Mouse (Mus musculus) intestine, postnatal 0 days (tissue): ENCODE measurements around the gene Mia. TPM values are rescaled to one million over a fixed set of nuclear protein-coding genes. Genes with fewer than 3 reads are reported as not detected.

Experiments
- ATAC-seq: fragments of 200-750 bp; cut with Nextera tagmentation; 2 replicates; pipeline ENCODE4 v1.8.0; 2017; ENCODE audit warnings: mild to moderate bottlenecking, moderate TSS enrichment, moderate library complexity
- H3K27ac ChIP-seq: fragments of 300-500 bp; sonication (generic); 2 replicates; pipeline ENCODE4 v1.5.1; 2014; ENCODE audit warnings: mild to moderate bottlenecking, low read depth, low read length, moderate library complexity
- H3K27me3 ChIP-seq: fragments of 300-500 bp; sonication (generic); replicated peaks from 2 replicates; pipeline ENCODE4 v1.6.1; 2014; ENCODE audit warnings: low read length, mixed read lengths; ENCODE audit not compliant: control insufficient read depth, insufficient read depth
- H3K36me3 ChIP-seq: fragments of 300-500 bp; sonication (generic); 2 replicates; pipeline ENCODE4 v1.6.1; 2014; ENCODE audit warnings: mild to moderate bottlenecking, moderate library complexity; ENCODE audit not compliant: control insufficient read depth, insufficient read depth
- H3K4me1 ChIP-seq: fragments of 300-500 bp; sonication (generic); replicated peaks from 2 replicates; pipeline ENCODE4 v1.6.1; 2014; ENCODE audit warnings: antibody characterized with exemption, low read length, mixed read lengths; ENCODE audit not compliant: control insufficient read depth, insufficient read depth
- H3K4me2 ChIP-seq: fragments of 300-500 bp; sonication (generic); replicated peaks from 2 replicates; pipeline ENCODE4 v1.6.1; 2014; ENCODE audit warnings: low read depth, mild to moderate bottlenecking, moderate library complexity
- H3K4me3 ChIP-seq: fragments of 300-500 bp; sonication (generic); 2 replicates; pipeline ENCODE4 v1.5.1; 2014; ENCODE audit warnings: low read depth, low read length
- H3K9ac ChIP-seq: fragments of 300-500 bp; sonication (generic); 2 replicates; pipeline ENCODE4 v1.6.1; 2014; ENCODE audit warnings: mild to moderate bottlenecking, low read depth, low read length
- H3K9me3 ChIP-seq: fragments of 300-500 bp; sonication (generic); 2 replicates; pipeline ENCODE4 v1.6.1; 2016; ENCODE audit warnings: mixed run types; ENCODE audit not compliant: control insufficient read depth
- CTCF ChIP-seq: sonication (generic); IDR thresholded peaks from 2 replicates; pipeline ENCODE4 v1.5.1; 2016; ENCODE audit warnings: low read depth, mild to moderate bottlenecking, control low read depth, antibody characterized with exemption, moderate library complexity
- WGBS: fragments of 180-500 bp; shearing (Covaris S2); extraction: QIAGEN DNeasy Blood & Tissue Kit; methylation state at CpG from one replicate; pipeline ENCODE4 v1.1.7; 2014; 5-methylcytosine and 5-hydroxymethylcytosine counted together
- polyA plus RNA-seq: library from polyadenylated mRNA; unstranded; fragments of >200 nt; fragmentation: Nextera tagmentation; extraction: Ambion mirVana; gene quantifications from 2 replicates; pipeline ENCODE4 v1.2.1, GENCODE M21; 2015

Gene Mia
- polyA plus RNA-seq, 1 experiment from 2014 or later: not detected

DNA sequence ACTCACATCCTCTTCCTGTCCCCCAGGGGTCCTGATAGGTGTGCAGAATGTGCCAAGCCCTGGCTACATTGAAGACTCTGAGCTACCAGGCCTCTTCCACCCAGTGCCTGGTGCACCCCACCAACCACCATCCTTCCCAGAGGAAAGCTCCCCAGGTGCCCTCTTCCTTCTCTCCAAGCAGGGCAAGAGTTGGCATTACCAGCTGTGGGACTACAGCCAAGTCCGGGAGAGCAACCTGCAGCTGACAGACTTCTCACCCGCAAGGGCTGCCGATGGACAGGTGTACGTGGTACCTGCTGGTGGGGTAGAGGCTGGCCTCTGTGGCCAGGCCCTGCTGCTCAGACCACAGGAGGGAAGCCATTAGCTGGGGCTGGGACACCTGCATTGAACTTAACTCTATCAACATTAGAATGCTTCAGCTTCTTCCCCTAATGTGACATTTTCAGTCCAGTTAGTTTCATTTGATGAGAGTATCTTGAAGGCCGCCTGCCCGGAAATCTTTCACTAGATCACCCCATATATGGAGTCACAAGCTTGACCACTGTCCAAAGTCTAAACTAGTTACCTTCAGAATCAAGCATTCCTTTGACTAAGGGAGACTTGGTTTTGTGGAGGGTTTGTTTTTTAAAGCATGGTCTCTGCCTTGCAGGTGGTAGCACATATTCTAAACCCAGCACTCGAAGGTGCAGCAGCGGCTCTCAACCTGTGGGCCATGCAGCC is 22.9 kb upstream of the Mia start:
- ATAC-seq: no peak
- Histone ChIP-seq H3K4me2 (no peak overlapping the region), H3K36me3 (peaks cover 31% of the 10 kb centered on the region), H3K4me3 (no peak overlapping the region), H3K4me1 (peaks cover 4% of the 10 kb centered on the region; the same call in 1 of the 2 replicates), H3K9me3 (no peaks in the 10 kb centered on the region), H3K9ac (no peak overlapping the region), H3K27me3 (no peaks in the 10 kb centered on the region), H3K27ac (no peak overlapping the region)
- TF ChIP-seq CTCF: no peak
- 87% methylated on average over 8 of the region's 8 CpGs for WGBS

DNA sequence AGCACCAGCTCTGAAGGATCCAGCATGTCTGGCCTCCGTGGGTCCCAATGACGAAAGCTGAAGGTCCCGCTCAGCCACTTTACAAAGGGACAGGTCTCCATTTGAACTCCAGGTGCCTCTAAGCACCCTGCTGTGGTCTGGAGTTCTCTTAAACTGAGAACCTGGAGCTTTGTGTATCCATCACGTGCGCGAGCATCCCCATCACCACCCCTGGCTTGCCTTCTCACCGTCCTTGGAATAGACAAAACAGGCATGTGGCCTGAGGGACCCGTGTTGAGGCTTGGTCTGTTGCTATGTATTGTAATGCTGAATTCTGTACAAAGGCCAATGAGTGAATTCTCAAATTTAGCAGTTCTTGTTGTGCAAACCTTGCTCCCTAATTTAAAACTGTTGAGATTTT is 17.8 kb upstream of the Mia start:
- no peaks in the 10 kb centered on the region for H3K27me3 ChIP-seq
- H3K27ac ChIP-seq: no peak overlapping the region
- WGBS: 85% methylated on average over 8 of the region's 8 CpGs
- no peak overlapping the region for H3K4me3 ChIP-seq
- peaks cover 4% of the 10 kb centered on the region for H3K36me3 ChIP-seq
- no peak overlapping the region for H3K9ac ChIP-seq
- no peak for ATAC-seq
- no peak overlapping the region for H3K4me2 ChIP-seq
- no peaks in the 10 kb centered on the region for H3K9me3 ChIP-seq
- no peak for TF ChIP-seq CTCF
- peaks cover 9% of the 10 kb centered on the region; the same call in 1 of the 2 replicates for H3K4me1 ChIP-seq

DNA sequence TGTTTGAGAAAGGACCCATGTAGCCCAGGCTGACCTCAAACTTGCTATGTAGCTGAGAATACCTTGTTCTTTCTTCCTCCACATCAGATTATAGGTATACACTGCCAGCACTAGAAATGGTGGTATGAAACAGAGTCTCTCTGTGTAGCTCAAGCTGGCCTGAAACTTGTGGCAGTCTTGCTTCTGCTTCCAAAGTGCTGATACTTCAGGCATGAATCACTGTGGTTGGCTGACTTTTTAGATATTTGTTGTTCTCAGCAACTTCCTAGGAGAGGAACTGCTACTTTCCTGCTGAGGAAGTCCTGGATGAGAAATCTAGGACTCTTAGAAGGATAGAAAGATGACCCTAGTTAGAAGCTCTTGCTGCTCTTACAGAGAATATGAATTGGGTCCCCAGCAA is 17.4 kb upstream of the Mia start:
- no peaks in the 10 kb centered on the region for H3K9me3 ChIP-seq
- no peaks in the 10 kb centered on the region for H3K27me3 ChIP-seq
- H3K36me3 ChIP-seq: peaks cover 9% of the 10 kb centered on the region
- H3K4me1 ChIP-seq: peaks cover 9% of the 10 kb centered on the region; the same call in 1 of the 2 replicates
- no peak overlapping the region for H3K27ac ChIP-seq
- no peak overlapping the region for H3K4me2 ChIP-seq
- ATAC-seq: no peak
- TF ChIP-seq CTCF: no peak
- H3K9ac ChIP-seq: no peak overlapping the region
- H3K4me3 ChIP-seq: no peak overlapping the region

GRCm38 (mm10) chr7:27197634-27198033 is 16.7 kb upstream of the Mia start:
- 91% methylated on average over 8 of the region's 8 CpGs for WGBS

GRCm38 (mm10) chr7:27197136-27197535 is 16.2 kb upstream of the Mia start:
- ATAC-seq: no peak
- Histone ChIP-seq H3K4me1 (peaks cover 4% of the 10 kb centered on the region; the same call in 1 of the 2 replicates), H3K36me3 (peaks cover 19% of the 10 kb centered on the region), H3K9me3 (no peaks in the 10 kb centered on the region), H3K27ac (no peak overlapping the region; the same call in 1 of the 2 replicates), H3K4me3 (no peak overlapping the region), H3K4me2 (no peak overlapping the region), H3K9ac (no peak overlapping the region), H3K27me3 (no peaks in the 10 kb centered on the region)
- TF ChIP-seq CTCF: no peak
- WGBS: 81% methylated on average over 3 of the region's 3 CpGs

More at GRCm38 (mm10) chr7:27197634-27198033, 16.7 kb upstream of the Mia start:
- Histone ChIP-seq H3K4me2 (no peak overlapping the region), H3K27me3 (no peaks in the 10 kb centered on the region), H3K4me1 (peaks cover 9% of the 10 kb centered on the region; the same call in 1 of the 2 replicates), H3K9me3 (no peaks in the 10 kb centered on the region), H3K36me3 (peaks cover 14% of the 10 kb centered on the region), H3K4me3 (no peak overlapping the region), H3K9ac (no peak overlapping the region), H3K27ac (no peak overlapping the region)
- ATAC-seq: no peak
- no peak for TF ChIP-seq CTCF

DNA sequence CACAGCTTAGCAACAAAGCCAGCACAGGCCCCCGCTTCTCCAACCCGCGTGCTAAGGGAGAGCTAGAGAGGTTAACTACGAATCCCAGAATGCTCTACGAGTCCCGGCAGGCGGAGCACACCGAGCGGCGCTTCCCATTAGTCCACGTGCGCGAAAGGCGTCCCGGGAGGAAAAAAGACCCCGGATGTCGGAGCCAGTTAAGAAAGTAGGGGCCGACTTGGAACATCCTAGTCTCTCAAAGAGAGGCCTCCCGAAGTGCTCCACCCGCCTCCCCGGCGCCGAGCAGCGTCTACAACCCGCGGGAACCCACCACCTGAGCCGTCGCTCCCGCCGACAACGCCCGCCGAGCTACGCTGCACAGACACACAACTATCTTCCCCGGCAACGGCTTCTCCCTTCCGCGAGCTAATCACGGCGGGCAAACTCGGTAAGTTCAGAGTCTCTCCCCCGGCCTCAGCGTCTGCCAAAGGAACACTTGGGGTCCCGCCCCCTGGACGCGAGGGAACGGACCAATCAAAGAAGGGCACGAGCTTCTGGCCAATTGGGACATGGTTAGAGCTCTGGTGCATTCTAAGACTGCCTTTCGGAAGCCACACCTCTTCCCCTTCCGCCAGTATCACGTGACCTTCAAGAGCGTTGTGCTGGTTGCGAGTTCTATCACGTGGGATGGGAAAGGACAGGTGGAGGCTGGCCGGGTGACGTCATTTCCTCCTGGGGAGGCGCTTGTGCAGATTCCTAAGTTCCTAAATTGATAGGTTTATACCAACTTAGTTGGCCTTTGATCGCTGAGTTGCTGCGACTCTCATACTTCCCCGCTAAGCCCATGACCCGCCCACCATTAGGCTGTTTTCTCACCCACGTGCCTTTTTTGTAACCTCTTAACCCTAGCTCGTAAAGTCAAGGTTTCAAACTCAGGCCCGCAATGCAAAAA is 15.0 kb upstream of the Mia start, which contains the start of the genes BC024978 and Snrpa:
BC024978 (plus strand) TSS at position 101 of the 931 bp plus-strand sequence.
Snrpa (minus strand) TSS at position 591 of the 931 bp plus-strand sequence.
- peak within 1 kb of the TSS; percentile 85 for H3K4me3 ChIP-seq
- H3K4me1 ChIP-seq: peaks cover 4% of the 10 kb centered on the region; the same call in 1 of the 2 replicates
- H3K9me3 ChIP-seq: no peaks in the 10 kb centered on the region
- H3K4me2 ChIP-seq: peak within 1 kb of the TSS; percentile 74
- peak; percentile 99 for ATAC-seq
- no peak for TF ChIP-seq CTCF
- H3K36me3 ChIP-seq: peaks cover 29% of the 10 kb centered on the region
- peak within 1 kb of the TSS; percentile 85 for H3K9ac ChIP-seq
- under 1% methylated on average over 64 of the region's 64 CpGs for WGBS
- H3K27me3 ChIP-seq: no peaks in the 10 kb centered on the region
- H3K27ac ChIP-seq: peak within 1 kb of the TSS; percentile 100
